Mouse (Mus musculus): Measurements from ENCODE around the gene Sag.

Sag gene

GRCm38 (mm10) chr1:87803576-87803975 lies at the start of gene Sag:
Sag (plus strand) TSS chr1:87803680.
- DNase-seq (ENCODE audit: low spot score) = no peak

- DNase-seq (ENCODE audit: low spot score) = peak; percentile 95
Measured at GRCm38 (mm10) chr1:87755641-87756470, 47.6 kb upstream of the Sag start, which contains the start of gene Atg16l1. Atg16l1 (plus strand) TSS chr1:87755870.

GRCm38 (mm10) chr1:87763821-87764220 lies 39.7 kb upstream of the Sag start:
- DNase-seq (ENCODE audit: low spot score) = no peak

GRCm38 (mm10) chr1:87765741-87766140 lies 37.7 kb upstream of the Sag start:
- no peak for DNase-seq (ENCODE audit: low spot score)

- no peak for DNase-seq (ENCODE audit: low spot score)
Measured at GRCm38 (mm10) chr1:87766233-87766632, 37.2 kb upstream of the Sag start.

GRCm38 (mm10) chr1:87769263-87769662 lies 34.2 kb upstream of the Sag start:
- DNase-seq (ENCODE audit: low spot score) = no peak

- DNase-seq (ENCODE audit: low spot score) = no peak
Measured at GRCm38 (mm10) chr1:87770486-87770885, 33.0 kb upstream of the Sag start.

- DNase-seq (ENCODE audit: low spot score) = no peak
Measured at GRCm38 (mm10) chr1:87771724-87772123, 31.8 kb upstream of the Sag start.

- DNase-seq (ENCODE audit: low spot score) = no peak
Measured at GRCm38 (mm10) chr1:87773336-87773735, 30.1 kb upstream of the Sag start.

- no peak for DNase-seq (ENCODE audit: low spot score)
Measured at GRCm38 (mm10) chr1:87774845-87775244, 28.6 kb upstream of the Sag start.

- no peak for DNase-seq (ENCODE audit: low spot score)
Measured at GRCm38 (mm10) chr1:87779204-87779785, 24.2 kb upstream of the Sag start.

GRCm38 (mm10) chr1:87785703-87786102 lies 17.8 kb upstream of the Sag start:
- DNase-seq (ENCODE audit: low spot score) = no peak

GRCm38 (mm10) chr1:87786251-87786650 lies 17.2 kb upstream of the Sag start:
- DNase-seq (ENCODE audit: low spot score) = peak; percentile 79

- no peak for DNase-seq (ENCODE audit: low spot score)
Measured at GRCm38 (mm10) chr1:87789665-87790064, 13.8 kb upstream of the Sag start.

GRCm38 (mm10) chr1:87792438-87793137 lies 10.9 kb upstream of the Sag start:
- no peak for DNase-seq (ENCODE audit: low spot score)

GRCm38 (mm10) chr1:87793138-87793449 lies 10.4 kb upstream of the Sag start:
- DNase-seq (ENCODE audit: low spot score) = no peak

GRCm38 (mm10) chr1:87797702-87798101 lies 5.8 kb upstream of the Sag start:
- DNase-seq (ENCODE audit: low spot score) = no peak

- peak; percentile 47 for DNase-seq (ENCODE audit: low spot score)
Measured at GRCm38 (mm10) chr1:87798306-87798705, 5.2 kb upstream of the Sag start.

- DNase-seq (ENCODE audit: low spot score) = no peak
Measured at GRCm38 (mm10) chr1:87807751-87808150, 4.3 kb downstream of the Sag start.

GRCm38 (mm10) chr1:87811391-87811790 lies 7.9 kb downstream of the Sag start:
- DNase-seq (ENCODE audit: low spot score) = no peak

GRCm38 (mm10) chr1:87812061-87812460 lies 8.6 kb downstream of the Sag start:
- no peak for DNase-seq (ENCODE audit: low spot score)

GRCm38 (mm10) chr1:87813155-87813554 lies 9.7 kb downstream of the Sag start:
- DNase-seq (ENCODE audit: low spot score) = peak; percentile 69

- DNase-seq (ENCODE audit: low spot score) = peak; percentile 53
Measured at GRCm38 (mm10) chr1:87813681-87814080, 10.2 kb downstream of the Sag start.
